Mouse (Mus musculus) brain, embryonic 14.5 days (tissue): ENCODE results near the gene Eya3. TPM values are rescaled to one million over a fixed set of nuclear protein-coding genes. Genes with fewer than 3 reads are reported as not detected.
"Not testable (repeated sequence)": the region's sequence is repeated elsewhere in the genome, so short reads cannot be mapped to it uniquely, and the experiment has no call there.

Source experiments
- DNase-seq: peaks from one replicate; pipeline ENCODE4 v3.0.0-alpha.2; 2011; ENCODE audit warnings: low read depth
- CTCF ChIP-seq: fragments of 200-500 bp; IDR thresholded peaks from 2 replicates; pipeline ENCODE4 v1.5.1; 2012; ENCODE audit warnings: inconsistent platforms, mild to moderate bottlenecking, moderate library complexity, borderline replicate concordance; ENCODE audit not compliant: insufficient read depth, insufficient read length; ENCODE audit errors: extremely low read depth
- POLR2A ChIP-seq: fragments of 200-500 bp; IDR thresholded peaks from 2 replicates; pipeline ENCODE4 v1.6.1; 2012; ENCODE audit warnings: mild to moderate bottlenecking, inconsistent platforms, borderline replicate concordance; ENCODE audit not compliant: poor library complexity, insufficient read depth, insufficient read length, severe bottlenecking; ENCODE audit errors: extremely low read depth
- polyA plus RNA-seq: library from polyadenylated mRNA; depleted of rRNA; stranded (reverse); fragments of >200 nt; gene quantifications from 2 replicates; pipeline ENCODE4 v1.2.3, GENCODE M21; 2012; rRNA removed

Eya3 gene
- 28.6 and 29.6 TPM in 2 replicates for polyA plus RNA-seq

- TF ChIP-seq CTCF (no peak), POLR2A (peak; percentile 30; the same call in 1 of the 2 replicates)
- peak; percentile 99 for DNase-seq
Observed at GRCm38 (mm10) chr4:132638461-132639190, at the start of gene Eya3. Eya3 (plus strand) TSS chr4:132638987.

GRCm38 (mm10) chr4:132590642-132591041, 48.1 kb upstream of the Eya3 start:
- DNase-seq = no peak

GRCm38 (mm10) chr4:132592958-132593357, 45.8 kb upstream of the Eya3 start:
- no peak for TF ChIP-seq POLR2A
- no peak for TF ChIP-seq CTCF
- no peak for DNase-seq

More at GRCm38 (mm10) chr4:132590642-132591041, 48.1 kb upstream of the Eya3 start:
- TF ChIP-seq POLR2A = no peak
- no peak for TF ChIP-seq CTCF

- TF ChIP-seq CTCF (no peak), POLR2A (no peak)
- no peak for DNase-seq
Observed at GRCm38 (mm10) chr4:132594191-132594590, 44.6 kb upstream of the Eya3 start.

GRCm38 (mm10) chr4:132598861-132599260, 39.9 kb upstream of the Eya3 start:
- no peak for TF ChIP-seq POLR2A
- no peak for TF ChIP-seq CTCF
- DNase-seq = no peak

GRCm38 (mm10) chr4:132599764-132600163, 39.0 kb upstream of the Eya3 start:
- no peak for DNase-seq
- no peak for TF ChIP-seq POLR2A
- TF ChIP-seq CTCF = no peak

GRCm38 (mm10) chr4:132600465-132600864, 38.3 kb upstream of the Eya3 start:
- TF ChIP-seq CTCF (no peak), POLR2A (no peak)
- DNase-seq = no peak

GRCm38 (mm10) chr4:132601242-132601641, 37.5 kb upstream of the Eya3 start:
- DNase-seq = not testable (repeated sequence)

GRCm38 (mm10) chr4:132603468-132603867, 35.3 kb upstream of the Eya3 start:
- no peak for DNase-seq
- no peak for TF ChIP-seq POLR2A
- no peak for TF ChIP-seq CTCF

- no peak for TF ChIP-seq POLR2A
- no peak for TF ChIP-seq CTCF
- DNase-seq = no peak
Observed at GRCm38 (mm10) chr4:132605816-132606215, 33.0 kb upstream of the Eya3 start.

- TF ChIP-seq CTCF (no peak), POLR2A (no peak)
- no peak for DNase-seq
Observed at GRCm38 (mm10) chr4:132608147-132608546, 30.6 kb upstream of the Eya3 start.

GRCm38 (mm10) chr4:132610301-132610984, 28.3 kb upstream of the Eya3 start:
- DNase-seq = no peak
- TF ChIP-seq CTCF (no peak), POLR2A (no peak)

- DNase-seq = no peak
- no peak for TF ChIP-seq CTCF
Observed at GRCm38 (mm10) chr4:132611320-132611719, 27.5 kb upstream of the Eya3 start.
